Mouse (Mus musculus): ENCODE data around the gene 4930412O13Rik.
A peak's percentile ranks its signal among the peaks of the same experiment; 100 is the strongest.

The 4930412O13Rik gene

DNA sequence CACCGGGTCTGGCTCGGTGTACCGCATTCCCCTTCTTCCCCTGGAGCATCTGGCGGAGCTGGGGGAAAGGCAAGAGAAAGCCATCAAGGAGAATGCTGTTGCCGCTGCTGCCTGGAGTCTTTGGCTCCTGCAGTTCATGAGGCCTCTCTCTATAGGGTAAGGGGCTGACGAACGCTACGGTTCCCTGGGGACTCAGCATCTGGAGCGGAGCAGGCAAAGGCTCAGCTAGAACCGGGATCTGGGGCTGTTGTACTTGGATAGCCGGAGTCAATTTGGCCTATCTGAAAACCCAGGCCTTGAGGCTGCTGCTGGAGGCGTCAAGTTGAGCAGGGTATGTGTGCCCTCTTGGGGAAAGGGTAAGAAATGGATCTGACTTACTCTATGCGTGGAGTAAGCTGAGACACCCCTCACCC is 565 bp downstream of the 4930412O13Rik start:
- peak in 1 of 2 experiments; percentile 49 for DNase-seq

DNA sequence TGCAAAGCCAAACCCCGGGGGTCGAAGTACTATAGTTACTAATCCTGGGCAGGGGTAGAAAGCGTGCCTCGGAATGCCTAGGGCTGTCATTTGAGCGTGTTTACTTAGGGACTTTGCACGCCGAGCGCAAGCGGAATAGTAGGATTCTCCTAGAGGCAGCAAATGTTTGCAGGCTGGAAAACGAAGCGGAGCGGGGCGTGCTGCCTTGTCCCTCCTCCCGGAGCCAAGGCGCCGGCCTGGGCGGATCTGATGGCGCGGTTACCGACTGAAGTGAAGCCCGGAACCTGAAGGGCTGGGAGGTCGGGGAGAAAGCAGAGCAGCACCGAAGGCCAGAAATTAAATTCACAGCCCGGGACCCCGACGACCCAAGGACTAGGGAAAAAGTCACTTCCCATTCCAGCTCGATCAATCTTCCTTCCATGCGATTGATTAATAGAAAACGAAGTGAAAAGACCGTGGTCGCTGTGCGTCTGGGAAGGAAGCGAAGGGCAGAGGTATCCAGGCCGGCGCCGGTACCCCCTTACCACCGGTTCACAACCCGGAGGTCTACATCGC is 1.4 kb downstream of the 4930412O13Rik start:
- DNase-seq = peak; percentile 58 to 70

DNA sequence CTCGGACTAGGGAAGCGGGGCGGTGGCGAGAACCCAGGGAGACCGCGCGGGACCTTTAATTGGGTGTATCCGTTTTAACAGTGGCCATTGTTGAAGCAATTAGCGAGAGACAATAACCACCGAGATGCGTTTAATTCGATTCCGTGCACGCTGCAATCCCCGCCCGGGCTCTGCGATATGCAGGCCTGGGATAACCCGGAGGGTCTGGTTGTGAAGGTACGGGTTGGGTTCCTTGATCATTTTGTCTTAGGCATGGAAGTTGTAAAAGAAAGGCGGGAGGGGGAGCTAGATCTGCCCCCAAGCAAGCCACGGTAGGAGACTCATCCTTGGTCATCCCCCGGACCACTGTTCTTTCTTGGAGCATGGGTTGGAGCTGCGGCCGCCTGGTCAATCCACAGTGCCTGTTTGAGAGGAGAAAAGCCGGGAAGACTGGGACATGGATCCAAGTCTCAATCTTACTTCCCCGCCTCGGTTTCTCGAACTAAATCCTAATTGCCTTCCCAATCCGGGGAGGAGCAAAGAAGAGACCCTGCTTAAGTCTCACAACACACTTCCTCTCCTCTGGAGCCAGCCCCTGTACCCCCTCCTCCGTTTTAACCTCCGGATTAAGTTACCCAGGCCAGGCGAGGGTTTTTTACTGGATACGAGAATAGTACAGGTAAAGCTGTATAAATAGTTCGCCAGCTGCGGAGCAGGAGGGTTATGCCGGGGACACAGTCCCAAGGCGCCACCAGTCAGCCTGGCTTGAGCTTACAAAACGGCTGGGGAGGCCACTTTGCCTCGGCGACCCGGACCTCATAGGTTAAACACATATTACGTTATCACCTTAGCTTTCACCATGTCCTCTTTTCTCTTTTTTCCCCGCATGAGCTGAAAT is 2.1 kb downstream of the 4930412O13Rik start:
- DNase-seq = peak; percentile 37 to 61

DNA sequence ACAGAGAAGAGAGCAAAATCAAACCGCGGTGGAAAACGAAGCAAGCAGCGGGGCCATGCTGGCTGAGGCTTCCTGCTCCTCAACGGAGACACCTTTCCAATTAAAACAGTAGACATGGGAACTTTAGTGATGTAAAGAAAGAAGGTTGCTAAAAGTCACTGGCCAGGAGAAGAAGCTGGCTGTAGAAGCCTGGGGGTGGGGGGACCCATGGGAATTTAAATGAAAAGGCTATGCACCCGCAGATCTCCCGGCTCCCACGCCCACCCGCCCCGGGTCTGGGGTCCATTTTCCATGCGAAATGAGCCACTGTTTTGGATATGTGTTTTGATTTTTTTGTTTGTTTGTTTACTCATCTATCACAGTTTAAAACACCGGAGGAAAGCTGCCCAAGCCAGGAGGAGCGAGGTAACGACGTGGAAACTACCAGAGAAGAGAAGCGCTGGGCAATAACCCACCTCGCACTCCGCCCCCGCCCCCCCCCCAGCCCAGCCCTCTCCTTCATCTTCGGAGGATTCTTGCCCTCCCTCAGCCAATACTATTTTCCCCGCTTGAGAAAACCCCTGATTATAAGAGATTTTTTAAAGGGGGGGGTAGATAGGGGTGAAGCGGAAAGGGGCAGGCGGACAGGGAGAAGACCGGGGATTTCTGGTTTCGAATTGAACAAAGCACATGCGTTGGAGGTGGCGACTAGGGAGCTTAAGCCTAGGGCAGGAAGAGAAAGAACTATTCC is 2.9 kb downstream of the 4930412O13Rik start:
- DNase-seq = peak in 1 of 2 experiments; percentile 21

DNA sequence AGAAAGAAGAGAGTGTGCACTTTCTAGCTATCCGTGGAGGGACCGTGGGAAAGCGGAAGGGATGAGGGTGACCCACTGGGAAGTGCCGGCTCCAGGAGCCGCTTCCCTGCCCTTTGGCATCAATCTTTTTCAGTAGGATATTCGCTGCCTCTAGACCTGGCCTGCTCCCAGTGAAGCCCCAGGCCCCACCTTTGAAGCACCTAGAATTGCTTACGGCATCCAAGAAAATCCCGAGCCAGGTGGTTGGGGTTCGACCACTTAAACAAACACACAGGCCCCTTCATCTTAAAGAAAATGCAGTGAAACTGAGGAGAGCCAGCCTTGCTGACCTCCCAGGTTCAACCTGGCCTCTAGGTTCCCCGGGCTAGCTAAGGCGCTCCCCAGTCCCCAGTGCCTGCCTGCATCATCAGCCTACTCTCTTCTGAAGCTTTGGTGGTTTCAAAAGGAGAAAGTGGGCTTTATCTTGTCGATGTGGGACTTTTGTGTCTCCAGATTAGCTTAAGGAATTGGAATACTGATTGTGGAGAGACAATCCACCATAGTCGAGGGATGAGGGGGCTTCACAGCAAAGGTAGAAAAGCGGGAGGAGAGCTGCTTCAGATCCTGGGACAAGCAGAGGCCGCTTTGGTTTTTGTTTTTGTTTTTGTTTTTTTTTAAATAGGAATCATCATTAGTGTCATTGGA is 3.6 kb downstream of the 4930412O13Rik start:
- DNase-seq = peak in 1 of 2 experiments; percentile 32

DNA sequence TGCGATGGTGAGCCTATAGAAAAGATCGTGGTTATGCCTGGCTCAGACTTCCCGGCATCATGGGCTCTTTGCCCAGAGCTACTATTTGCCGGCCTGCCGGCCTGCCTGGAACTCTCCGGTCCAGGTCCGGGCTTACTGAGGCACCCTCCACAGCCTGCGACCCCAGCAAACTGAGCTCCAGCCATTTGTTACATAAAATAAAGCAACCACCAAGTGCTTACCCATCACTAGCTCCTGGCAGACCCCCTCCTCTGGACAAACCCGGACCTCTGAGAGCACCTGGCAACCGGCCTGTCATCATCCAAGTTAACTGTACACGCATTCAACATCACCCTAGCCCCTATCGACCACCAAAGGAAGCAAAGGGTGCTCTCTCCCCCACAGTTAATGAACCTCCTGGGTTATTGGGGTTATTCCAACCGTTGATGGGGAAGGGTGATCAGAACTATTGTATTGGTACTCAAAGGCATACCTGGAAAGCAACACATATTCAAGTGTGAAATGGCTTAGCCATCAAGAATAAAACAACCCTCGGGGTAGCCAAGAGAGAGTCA is 4.2 kb downstream of the 4930412O13Rik start:
- peak in 1 of 2 experiments; percentile 14 for DNase-seq

DNA sequence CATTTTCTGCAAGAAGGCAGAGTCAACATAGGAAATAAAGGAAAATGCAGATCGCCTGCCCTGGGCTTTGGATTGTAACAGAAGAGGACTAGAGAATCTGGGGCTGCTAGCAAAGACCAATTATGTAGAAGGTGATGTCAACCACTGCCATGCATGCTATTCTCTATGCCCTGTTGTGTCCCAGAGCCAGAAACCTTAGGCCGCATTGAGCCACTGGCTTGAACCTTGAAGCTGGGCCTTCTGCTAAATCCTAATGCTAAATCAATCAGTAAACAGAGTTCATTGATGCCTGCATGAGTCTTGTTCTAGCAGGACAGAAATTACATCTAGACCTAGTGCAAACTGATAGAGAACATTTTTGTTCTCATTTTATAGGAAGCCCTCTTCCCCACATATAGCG is 5.0 kb downstream of the 4930412O13Rik start:
- DNase-seq = no peak

DNA sequence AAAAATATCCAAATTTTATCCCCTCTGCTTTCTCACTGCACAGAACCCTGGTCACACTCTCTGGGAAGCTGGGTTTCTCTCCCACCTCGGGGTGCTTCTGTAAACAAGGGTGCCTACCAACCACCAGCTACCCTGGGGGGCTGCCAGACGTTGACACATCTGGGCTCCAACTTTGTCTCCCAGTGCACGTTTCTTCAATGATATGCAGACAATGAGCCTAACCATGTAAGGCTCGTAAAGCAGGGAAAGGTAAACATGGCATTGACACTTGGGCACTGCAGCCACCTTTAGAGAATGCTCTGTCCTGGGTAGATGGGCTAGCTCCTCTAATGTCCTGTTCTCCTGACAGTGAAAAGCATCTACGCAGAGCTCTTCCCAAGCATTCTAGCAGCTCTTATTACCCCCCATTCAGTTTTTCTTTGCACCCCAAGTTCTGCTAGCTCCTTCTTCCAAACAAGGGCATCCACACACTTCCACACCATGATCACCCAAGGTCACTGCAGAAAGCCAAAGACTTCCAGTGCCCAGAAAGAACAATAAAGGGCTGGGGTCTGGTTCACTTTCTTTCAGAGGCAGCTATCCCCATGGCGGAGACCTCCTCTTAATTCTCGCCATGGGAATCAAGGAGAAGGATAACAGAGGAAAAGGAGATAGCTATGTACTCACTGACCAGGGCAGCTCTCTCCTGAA is 6.0 kb downstream of the 4930412O13Rik start:
- DNase-seq = no peak

DNA sequence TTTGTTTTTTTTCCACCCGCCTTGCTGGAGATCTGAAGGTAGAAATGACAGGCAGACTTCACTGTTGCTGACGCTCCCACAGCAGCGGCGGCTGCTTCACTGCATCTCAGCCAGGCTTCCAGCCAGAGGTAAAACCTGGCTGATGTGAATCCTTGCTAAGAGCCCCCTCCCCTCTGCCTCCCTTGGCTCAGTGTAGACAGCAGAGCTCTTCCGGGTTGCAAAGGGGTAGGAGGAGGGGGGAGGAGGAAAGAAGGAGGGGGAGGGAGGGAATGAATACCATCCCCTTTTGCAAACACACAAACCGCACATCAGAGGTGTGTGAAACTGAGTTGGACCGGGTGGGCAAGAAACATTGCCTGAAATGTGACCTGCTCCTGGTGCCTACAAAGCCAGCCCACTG is 6.6 kb downstream of the 4930412O13Rik start:
- peak in 1 of 2 experiments; percentile 27 for DNase-seq

DNA sequence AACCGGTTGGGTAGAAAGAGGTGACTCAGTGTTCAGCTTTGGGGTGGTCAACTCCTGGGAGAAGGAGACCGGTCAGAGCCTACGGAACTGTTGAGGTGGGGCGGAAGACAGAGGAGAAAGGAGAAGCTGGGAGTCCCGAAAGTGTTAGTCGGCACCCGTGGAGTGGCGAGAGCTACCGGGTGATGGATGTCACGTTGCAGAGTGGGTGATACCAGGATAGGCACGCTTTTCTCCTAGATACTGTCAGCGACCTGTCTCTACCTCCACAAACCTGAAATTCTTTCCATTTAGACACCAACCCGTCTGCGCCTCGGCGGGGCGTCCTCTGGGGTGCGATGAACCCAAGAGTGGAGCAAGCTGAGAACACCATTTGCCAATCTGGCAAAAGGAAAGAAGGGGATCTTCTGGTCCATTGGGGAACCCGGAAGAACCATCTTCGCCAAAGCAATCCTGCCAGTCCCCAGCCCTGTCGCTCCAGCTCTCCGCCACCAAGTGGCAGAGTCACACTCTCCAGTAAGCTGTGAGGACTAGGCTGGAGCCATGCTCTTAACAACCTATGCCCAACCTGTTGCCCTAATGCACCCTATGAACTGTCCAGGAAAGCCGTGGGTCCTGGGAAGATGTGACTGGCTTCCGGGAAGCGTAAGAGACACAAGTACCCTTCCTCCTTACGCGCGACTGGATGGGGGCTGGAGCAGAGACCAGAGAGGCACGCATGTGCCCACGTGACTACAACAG is 8.0 kb downstream of the 4930412O13Rik start, which contains the start of gene 9230102O04Rik:
9230102O04Rik (minus strand) TSS at position 628 of the 738 bp plus-strand sequence.
- peak; percentile 63 to 75 for DNase-seq

DNA sequence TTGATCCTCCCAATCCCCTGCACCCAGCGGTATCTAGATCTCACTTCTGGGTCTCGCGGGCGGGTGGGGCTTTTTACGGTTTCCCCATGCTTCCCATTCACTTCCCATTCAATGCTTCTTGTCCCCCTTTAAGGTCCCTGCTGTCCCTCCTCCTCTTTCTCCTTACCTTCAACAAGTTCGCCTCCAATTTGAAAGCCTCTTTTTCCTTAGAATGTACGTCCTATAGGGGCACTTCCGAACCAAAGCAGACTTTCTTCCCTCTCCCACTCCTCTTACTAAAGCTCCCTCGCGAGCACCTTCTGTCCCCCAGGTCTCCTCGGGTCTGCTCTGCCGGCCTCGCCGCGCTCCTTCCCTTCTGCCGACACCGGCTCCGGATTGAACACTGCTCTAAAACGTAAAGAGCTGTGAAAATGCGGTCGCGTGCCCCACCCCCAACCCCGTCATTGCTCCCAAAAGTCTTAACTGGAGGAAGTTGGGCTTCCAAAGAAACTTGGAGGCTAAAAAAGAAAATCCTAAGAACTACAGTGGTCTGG is 8.7 kb downstream of the 4930412O13Rik start, which contains the start of gene Gata3:
Gata3 (minus strand) TSS at position 384 of the 533 bp plus-strand sequence.
- DNase-seq = peak in 1 of 2 experiments; percentile 55

DNA sequence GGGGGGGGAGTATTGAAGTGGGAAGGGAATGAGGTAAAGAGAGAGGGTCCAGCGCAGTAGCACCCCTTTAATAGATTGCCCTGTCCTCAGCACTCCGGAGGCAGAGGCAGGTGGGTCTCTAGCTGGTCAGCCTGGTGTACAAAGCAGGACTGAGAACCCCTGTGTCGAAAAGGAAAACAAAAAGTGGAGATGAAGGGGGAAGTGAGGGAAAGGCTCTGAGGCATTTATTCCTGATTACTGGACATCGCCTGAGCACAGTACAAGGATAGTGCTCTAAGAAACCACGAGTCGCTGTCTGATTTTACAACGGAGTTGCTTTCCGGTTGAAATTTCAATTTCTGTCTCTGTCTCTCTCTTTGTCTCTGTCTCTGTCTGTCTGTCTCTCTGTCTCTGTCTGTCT is 9.2 kb downstream of the 4930412O13Rik start:
- DNase-seq = no peak

DNA sequence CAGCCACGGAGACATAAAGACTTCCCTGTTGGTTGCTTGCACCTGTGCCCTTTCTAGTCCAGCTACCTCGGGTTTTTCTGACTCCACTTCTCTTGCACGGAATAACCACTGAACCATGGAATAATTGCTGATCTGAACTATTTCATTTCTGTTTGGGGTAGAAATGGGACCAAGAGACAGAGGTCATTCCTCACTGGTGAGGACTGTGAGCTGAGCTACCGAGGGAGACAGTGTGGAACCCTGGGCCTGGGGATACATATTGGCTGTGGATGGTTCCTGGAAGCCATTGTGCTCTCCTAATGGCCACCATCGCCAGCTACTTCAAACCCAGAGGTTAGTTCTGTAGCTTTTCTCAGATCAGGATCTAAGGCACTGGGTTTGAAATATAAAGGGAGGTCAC is 9.9 kb downstream of the 4930412O13Rik start:
- no peak for DNase-seq

DNA sequence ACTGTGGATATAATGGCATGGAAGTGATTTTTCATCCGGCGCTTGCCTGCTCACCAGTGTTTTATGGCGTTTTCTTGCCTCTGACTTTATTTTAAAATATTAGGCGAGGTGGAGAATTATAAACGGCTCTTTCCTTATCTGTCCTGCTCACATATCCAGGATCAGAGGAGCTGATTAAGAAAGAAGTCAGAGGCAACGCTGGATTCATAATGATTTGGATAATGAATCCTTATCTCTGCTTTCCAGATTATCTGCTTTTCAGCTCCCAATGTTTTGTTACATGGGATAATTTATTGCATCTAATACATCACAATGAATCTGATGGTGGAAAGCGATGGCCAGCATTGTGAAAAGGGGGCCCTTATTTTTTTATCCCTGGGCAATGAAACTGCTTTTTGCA is 11.5 kb downstream of the 4930412O13Rik start:
- DNase-seq = no peak

DNA sequence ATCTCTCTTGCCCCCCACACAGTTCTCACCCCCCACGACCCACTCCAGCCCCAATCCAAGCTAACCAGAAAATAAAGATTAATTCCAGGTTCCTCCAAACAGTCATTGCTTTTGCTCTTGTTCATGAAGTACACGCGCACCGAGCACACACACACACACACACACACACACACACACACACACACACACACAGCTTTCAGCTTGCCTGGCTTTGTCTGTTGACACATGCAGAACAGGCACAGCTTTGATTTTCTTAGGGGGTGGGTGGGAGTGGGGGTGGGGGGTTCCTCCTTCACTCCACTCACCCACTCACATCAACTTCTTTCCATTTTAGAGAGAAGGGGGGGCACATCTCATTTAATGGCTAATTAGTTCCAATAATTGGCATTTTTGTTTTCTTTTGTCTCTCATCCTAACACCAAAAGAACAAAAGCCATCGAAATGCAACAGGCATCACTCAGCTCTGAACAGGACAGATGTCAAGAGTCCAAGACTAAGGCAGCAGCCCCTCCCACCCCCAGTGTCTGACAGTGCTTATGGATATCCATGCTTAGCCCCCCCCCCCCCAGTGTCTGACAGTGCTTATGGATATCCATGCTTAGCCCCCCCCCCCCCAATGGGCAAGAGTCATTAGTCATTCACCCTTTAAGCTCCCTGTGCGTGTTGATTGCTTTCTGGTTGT is 12.4 kb downstream of the 4930412O13Rik start:
- no peak for DNase-seq

DNA sequence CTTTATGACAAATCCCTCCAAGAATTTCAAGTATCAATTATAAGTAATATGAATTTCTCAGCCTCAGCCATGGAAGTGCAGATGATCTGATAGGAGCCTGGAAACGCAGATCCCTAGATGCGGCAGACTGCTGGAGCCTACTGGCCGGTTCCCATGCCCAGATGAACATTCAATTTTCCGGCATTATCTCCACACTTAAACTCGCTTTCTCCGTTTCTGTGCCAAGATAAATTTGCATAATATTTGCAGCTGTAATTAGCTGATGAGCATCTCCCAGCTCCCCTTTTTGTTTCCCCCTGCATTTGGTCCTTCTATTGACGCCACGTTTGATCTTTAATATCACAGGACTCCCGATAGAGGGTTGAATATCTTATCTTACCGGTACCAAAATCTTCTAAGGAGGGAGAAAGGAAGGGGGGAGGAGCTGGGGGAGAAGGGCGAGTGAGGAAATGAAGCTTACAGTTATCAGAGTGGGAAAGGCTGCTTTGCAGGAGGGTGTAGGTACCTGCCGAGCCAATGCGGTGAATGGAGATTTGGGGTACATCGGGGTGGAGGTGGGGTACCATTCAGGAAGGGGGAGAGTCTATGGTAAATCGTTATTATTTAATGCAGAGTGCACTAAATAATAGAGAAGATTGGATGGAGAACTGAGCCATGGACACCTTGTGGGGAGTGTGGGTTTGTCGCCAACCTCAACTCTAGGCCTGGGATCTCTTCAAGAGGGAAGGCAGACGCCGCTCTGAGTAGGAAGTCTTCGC is 14.0 kb downstream of the 4930412O13Rik start:
- DNase-seq = no peak

DNA sequence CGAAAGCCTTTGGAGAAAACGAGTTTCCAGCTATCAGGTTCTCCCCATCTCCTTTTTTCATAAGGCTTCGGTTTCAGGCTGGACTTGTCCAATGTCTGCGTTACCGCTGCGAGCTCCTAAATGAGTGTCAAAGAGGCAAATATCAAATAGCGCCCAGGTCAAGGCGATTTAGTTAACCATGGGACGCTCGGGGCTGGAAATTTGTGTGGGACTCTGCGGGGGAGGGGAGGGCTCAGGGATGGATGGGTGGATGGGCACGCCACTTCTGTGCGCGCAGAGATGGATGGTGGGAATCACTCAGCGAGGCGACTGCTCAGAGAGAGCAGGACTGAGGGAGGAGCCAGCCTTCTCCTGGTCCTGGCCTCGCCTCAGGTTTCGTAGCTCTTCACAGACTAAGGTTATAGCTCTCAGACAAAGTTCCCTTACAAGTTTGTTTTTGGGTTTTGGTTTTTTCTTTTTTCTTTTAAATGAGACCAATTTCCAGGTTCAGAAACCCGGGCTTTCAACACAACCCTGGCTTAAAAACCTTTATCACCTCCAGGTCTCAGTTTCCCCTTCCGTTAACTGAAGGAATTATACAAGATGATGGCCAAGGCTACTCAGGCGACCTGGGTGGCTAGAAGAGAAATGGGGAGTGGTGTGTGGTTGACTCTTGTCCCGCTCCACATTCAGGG is 15.2 kb downstream of the 4930412O13Rik start:
- DNase-seq = no peak

DNA sequence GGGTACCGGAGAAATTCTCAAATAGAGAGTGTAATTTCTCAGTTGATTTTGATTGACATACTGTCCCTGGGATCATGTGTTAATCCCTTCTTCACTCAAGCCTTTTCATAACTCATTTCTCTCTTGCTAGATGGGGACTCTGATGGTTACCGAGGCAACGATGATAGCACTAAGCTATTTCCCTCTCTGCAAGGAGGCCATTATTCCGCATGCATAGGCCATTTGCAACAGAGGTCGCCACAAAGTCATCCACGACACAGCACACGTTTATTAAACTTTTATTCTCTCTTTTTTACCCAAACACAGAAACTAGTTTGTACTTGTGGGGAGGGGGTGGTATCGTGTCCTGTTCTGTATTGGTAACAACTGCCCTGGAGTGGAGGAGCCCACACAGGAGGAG is 16.8 kb downstream of the 4930412O13Rik start:
- DNase-seq = no peak

Data from kidney, postnatal 4 days (tissue).